Mouse (Mus musculus) bone marrow macrophage, adult 2 months (primary cell): Measurements from ENCODE around the gene Bpnt1.

ENCODE experiments used
- CTCF ChIP-seq: IDR thresholded peaks from 2 replicates; pipeline ENCODE4 v1.5.1; 2012; ENCODE audit warnings: low read depth, mild to moderate bottlenecking, low read length, moderate library complexity
- POLR2A ChIP-seq: IDR thresholded peaks from 2 replicates; pipeline ENCODE4 v1.6.1; 2012; ENCODE audit warnings: mild to moderate bottlenecking, low read depth, low read length, borderline replicate concordance

DNA sequence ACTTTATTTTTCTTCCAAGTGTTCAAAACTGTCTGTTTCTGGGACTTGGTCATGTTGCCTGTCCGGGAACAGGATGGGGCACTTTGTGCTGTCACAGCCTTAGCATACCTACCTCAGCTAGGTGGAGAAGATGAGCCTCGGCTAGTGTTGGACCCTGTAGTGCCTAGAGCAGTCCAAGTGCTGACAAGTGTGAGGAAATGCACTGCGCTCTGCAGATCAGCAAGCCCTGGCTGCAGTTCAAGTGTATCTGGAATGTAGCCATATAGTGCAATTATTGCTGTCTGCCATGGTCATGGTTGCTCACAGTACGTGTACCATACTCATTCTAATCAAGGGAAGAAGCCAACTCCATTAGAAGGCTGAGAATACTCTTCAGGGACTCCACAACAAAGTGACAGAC, 47.2 kb upstream of the Bpnt1 start:
- TF ChIP-seq CTCF (no peak), POLR2A (no peak)
